In the genomic region with DNA sequence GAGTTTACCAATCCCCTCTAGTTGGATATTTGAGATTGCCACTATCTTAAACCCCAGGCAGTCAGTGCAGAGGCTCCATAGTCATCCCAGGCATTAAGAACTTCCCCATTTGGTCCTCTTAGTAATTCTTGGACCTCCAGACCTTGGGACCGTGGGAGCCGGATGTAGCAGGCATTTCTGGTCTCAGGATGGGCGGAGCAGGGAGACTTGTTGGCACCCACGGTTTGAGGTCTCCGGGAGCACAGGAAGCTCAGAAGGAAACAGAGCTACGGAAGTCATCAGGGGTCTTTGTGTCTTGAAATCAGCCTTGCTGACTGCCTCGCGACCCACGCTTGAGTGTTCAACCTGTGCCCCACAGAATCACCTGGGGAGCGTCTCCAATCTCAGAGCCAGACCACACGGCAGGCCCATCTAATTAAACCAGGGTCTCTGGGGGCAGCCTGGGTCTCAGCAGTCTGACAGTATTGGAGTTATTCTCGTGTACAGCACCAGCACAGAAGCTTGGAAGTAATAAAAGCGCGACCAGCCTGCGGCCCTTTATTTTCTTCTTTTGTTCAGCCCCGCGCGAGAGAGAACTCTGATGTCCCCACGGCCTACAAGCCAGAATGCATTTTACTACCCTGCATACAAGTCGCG, we compare ENCODE assay signal across 14 mouse cellular contexts. TPM values are rescaled to one million over a fixed set of nuclear protein-coding genes. Genes with fewer than 3 reads are reported as not detected.
A peak's percentile ranks its signal among the peaks of the same experiment; 100 is the strongest.
DNase-seq lines count a peak whose midpoint lies in the region; ATAC-seq and TF ChIP-seq lines count a peak whose summit lies in the region.
"Had no signal": no experiment of that assay in that cellular context is flagged by ENCODE, and none has a peak within 500 bp of the region (broad histone marks: within the 10 kb centered on the region; RNA-seq: fewer than 3 reads in every experiment).

No protein-coding gene starts in this region.

- peaks cover 15% of the 10 kb centered on the region; the same call in 1 of the 2 replicates for H3K27me3 ChIP-seq in midbrain, embryonic 10.5 days (ENCODE audit: low read depth, poor library complexity, severe bottlenecking)
- no peaks in the 10 kb centered on the region for H3K27me3 ChIP-seq in midbrain, postnatal 0 days (ENCODE audit: insufficient read depth, low read length)
- no peaks in the 10 kb centered on the region for H3K27me3 ChIP-seq in kidney, adult 2 months (replicated peaks; ENCODE audit: control insufficient read depth, insufficient read depth, low read length)
- no peaks in the 10 kb centered on the region for H3K27me3 ChIP-seq in neural tube, embryonic 13.5 days
- no peaks in the 10 kb centered on the region for H3K27me3 ChIP-seq in heart, embryonic 10.5 days (ENCODE audit: insufficient read depth, poor library complexity, severe bottlenecking)
- peaks cover 11% of the 10 kb centered on the region for H3K27me3 ChIP-seq in forebrain, embryonic 10.5 days (ENCODE audit: poor library complexity, severe bottlenecking)
- H3K27me3 ChIP-seq: forebrain, embryonic 13.5 days had no signal

- 75% methylated on average over 21 of the region's 21 CpGs for WGBS in midbrain, embryonic 10.5 days
- WGBS in midbrain, postnatal 0 days, result 50% methylated on average over 21 of the region's 21 CpGs
- 66% methylated on average over 21 of the region's 21 CpGs for WGBS in kidney, adult 2 months
- 27% methylated on average over 21 of the region's 21 CpGs for WGBS in neural tube, embryonic 13.5 days
- 77% methylated on average over 21 of the region's 21 CpGs for WGBS in heart, embryonic 10.5 days
- WGBS in forebrain, embryonic 10.5 days, result 76% methylated on average over 21 of the region's 21 CpGs

- H3K9ac ChIP-seq in midbrain, postnatal 0 days (replicated peaks; ENCODE audit: low read length, poor library complexity, severe bottlenecking), result no peak overlapping the region
- 0 out of 2 replicates have a peak overlapping the region, but pooled peaks have one; percentile 26 for H3K9ac ChIP-seq in neural tube, embryonic 13.5 days
- H3K9ac ChIP-seq: embryonic facial prominence, embryonic 12.5 days; forebrain, embryonic 13.5 days had no signal

- H3K4me3 ChIP-seq in midbrain, embryonic 10.5 days, result no peak overlapping the region
- no peak overlapping the region for H3K4me3 ChIP-seq in midbrain, postnatal 0 days (ENCODE audit: low read depth, low read length)
- no peak overlapping the region for H3K4me3 ChIP-seq in kidney, adult 2 months (ENCODE audit: insufficient read depth, low read depth, low read length)
- H3K4me3 ChIP-seq in neural tube, embryonic 13.5 days, result no peak overlapping the region
- no peak overlapping the region for H3K4me3 ChIP-seq in heart, embryonic 10.5 days
- H3K4me3 ChIP-seq in forebrain, embryonic 10.5 days, result no peak overlapping the region
- H3K4me3 ChIP-seq: embryonic facial prominence, embryonic 12.5 days; forebrain, embryonic 13.5 days had no signal

- no peaks in the 10 kb centered on the region for H3K9me3 ChIP-seq in midbrain, embryonic 10.5 days (replicated peaks)
- no peaks in the 10 kb centered on the region for H3K9me3 ChIP-seq in midbrain, postnatal 0 days (ENCODE audit: low read length)
- H3K9me3 ChIP-seq in neural tube, embryonic 13.5 days, result no peaks in the 10 kb centered on the region
- H3K9me3 ChIP-seq in heart, embryonic 10.5 days, result no peaks in the 10 kb centered on the region
- H3K9me3 ChIP-seq in forebrain, embryonic 10.5 days, result no peaks in the 10 kb centered on the region
- H3K9me3 ChIP-seq: embryonic facial prominence, embryonic 12.5 days; forebrain, embryonic 13.5 days had no signal

- no peak for DNase-seq in midbrain, embryonic 10.5 days (ENCODE audit: low spot score)
- DNase-seq in midbrain, postnatal 0 days (ENCODE audit: low spot score), result no peak
- DNase-seq in kidney, adult 2 months, result peak; percentile 76
- DNase-seq in kidney, postnatal 25 days, result peak; percentile 60 to 76
- DNase-seq in heart, embryonic 10.5 days (ENCODE audit: low spot score), result no peak
- DNase-seq in forebrain, embryonic 10.5 days (ENCODE audit: extremely low spot score, low spot score), result no peak
- DNase-seq: cerebellum, adult 9-11 months; right cerebral cortex, postnatal 4 days had no signal

- peak overlapping the region; percentile 2; the same call in 1 of the 2 replicates for H3K27ac ChIP-seq in midbrain, embryonic 10.5 days (replicated peaks)
- H3K27ac ChIP-seq in midbrain, postnatal 0 days (ENCODE audit: low read depth, low read length), result no peak overlapping the region
- no peak overlapping the region; the same call in 1 of the 2 replicates for H3K27ac ChIP-seq in kidney, adult 2 months (ENCODE audit: insufficient read depth, low read depth, low read length)
- 0 out of 2 replicates have a peak overlapping the region, but pooled peaks have one; percentile 5 for H3K27ac ChIP-seq in neural tube, embryonic 13.5 days (replicated peaks)
- H3K27ac ChIP-seq in heart, embryonic 10.5 days, result no peak overlapping the region
- no peak overlapping the region for H3K27ac ChIP-seq in forebrain, embryonic 10.5 days
- H3K27ac ChIP-seq: embryonic facial prominence, embryonic 12.5 days; forebrain, embryonic 13.5 days had no signal

- TF ChIP-seq CTCF in midbrain, postnatal 0 days (IDR thresholded peaks at IDR 0.05), result no peak
- no peak for TF ChIP-seq CTCF in kidney, adult 2 months (conservative IDR thresholded peaks at IDR 0.05; ENCODE audit: insufficient read depth, insufficient read length, low read depth, low read length)

- ATAC-seq in midbrain, postnatal 0 days (ENCODE audit: low FRiP score), result no peak
- peak; percentile 51; the same call in 1 of the 2 replicates for ATAC-seq in neural tube, embryonic 13.5 days (ENCODE audit: low read depth)
- ATAC-seq: forebrain, embryonic 13.5 days; Patski had no signal

- TF ChIP-seq POLR2A in kidney, adult 2 months (IDR thresholded peaks at IDR 0.05; ENCODE audit: low read depth, low read length), result no peak

- H3K36me3 ChIP-seq in midbrain, embryonic 10.5 days, result no peaks in the 10 kb centered on the region
- no peaks in the 10 kb centered on the region for H3K36me3 ChIP-seq in midbrain, postnatal 0 days (ENCODE audit: insufficient read depth, low read length)
- H3K36me3 ChIP-seq in kidney, adult 2 months (ENCODE audit: control insufficient read depth, insufficient read depth, low read length), result no peaks in the 10 kb centered on the region
- H3K36me3 ChIP-seq in neural tube, embryonic 13.5 days, result no peaks in the 10 kb centered on the region
- no peaks in the 10 kb centered on the region for H3K36me3 ChIP-seq in heart, embryonic 10.5 days
- no peaks in the 10 kb centered on the region for H3K36me3 ChIP-seq in forebrain, embryonic 10.5 days (replicated peaks)
- H3K36me3 ChIP-seq: embryonic facial prominence, embryonic 12.5 days had no signal

- H3K4me1 ChIP-seq in midbrain, embryonic 10.5 days, result peaks cover 21% of the 10 kb centered on the region
- no peaks in the 10 kb centered on the region for H3K4me1 ChIP-seq in midbrain, postnatal 0 days (ENCODE audit: insufficient read depth, low read length)
- peaks cover 18% of the 10 kb centered on the region for H3K4me1 ChIP-seq in kidney, adult 2 months (ENCODE audit: control insufficient read depth, insufficient read depth, low read length)
- H3K4me1 ChIP-seq in neural tube, embryonic 13.5 days (replicated peaks), result peaks cover 43% of the 10 kb centered on the region
- H3K4me1 ChIP-seq in heart, embryonic 10.5 days, result peaks cover 12% of the 10 kb centered on the region
- H3K4me1 ChIP-seq in forebrain, embryonic 10.5 days, result peaks cover 26% of the 10 kb centered on the region

- no peak overlapping the region for H3K4me2 ChIP-seq in midbrain, postnatal 0 days (ENCODE audit: low read depth, low read length, poor library complexity, severe bottlenecking)
- peak overlapping the region; percentile 14; the same call in 1 of the 2 replicates for H3K4me2 ChIP-seq in neural tube, embryonic 13.5 days
- H3K4me2 ChIP-seq: embryonic facial prominence, embryonic 12.5 days; forebrain, embryonic 13.5 days; heart, embryonic 11.5 days had no signal

RNA-seq across cellular contexts. Expression of gene Sema5b, which starts 24.9 kb away (rescaled TPM):
- polyA plus RNA-seq in midbrain, embryonic 10.5 days (2016; fragmentation: Nextera tagmentation; extraction: Ambion mirVana), result 59.1 and 72.3 TPM in 2 replicates
- total RNA-seq in midbrain, postnatal 0 days (2014; rRNA removed), result 30.9 and 46.5 TPM in 2 replicates
- 9.5 and 11.4 TPM in 2 replicates for polyA plus RNA-seq in midbrain, postnatal 0 days (2015; fragmentation: Nextera tagmentation; extraction: Ambion mirVana)
- 1.4 and 1.9 TPM in 2 replicates for polyA plus RNA-seq in kidney, adult 2 months (2012; rRNA removed)
- 24.0 and 27.4 TPM in 2 replicates for polyA plus RNA-seq in neural tube, embryonic 13.5 days (2015; fragmentation: Nextera tagmentation; extraction: Ambion mirVana)
- 1.5 and 2.2 TPM in 2 replicates for polyA plus RNA-seq in heart, embryonic 10.5 days (2016; fragmentation: Nextera tagmentation; extraction: Ambion mirVana)
- 35.7 and 37.5 TPM in 2 replicates for polyA plus RNA-seq in forebrain, embryonic 10.5 days (2016; fragmentation: Nextera tagmentation; extraction: Ambion mirVana)

RNA-seq across cellular contexts. Expression of gene Pdia5, which starts 25.4 kb away (rescaled TPM):
- 20.9 and 24.5 TPM in 2 replicates for polyA plus RNA-seq in midbrain, embryonic 10.5 days (2016; fragmentation: Nextera tagmentation; extraction: Ambion mirVana)
- total RNA-seq in midbrain, postnatal 0 days (2014; rRNA removed), result 2.6 and 4.3 TPM in 2 replicates
- polyA plus RNA-seq in midbrain, postnatal 0 days (2015; fragmentation: Nextera tagmentation; extraction: Ambion mirVana), result 7.7 and 8.0 TPM in 2 replicates
- 15.4 and 15.6 TPM in 2 replicates for polyA plus RNA-seq in kidney, adult 2 months (2012; rRNA removed)
- 20.3 and 22.7 TPM in 2 replicates for polyA plus RNA-seq in neural tube, embryonic 13.5 days (2015; fragmentation: Nextera tagmentation; extraction: Ambion mirVana)
- polyA plus RNA-seq in heart, embryonic 10.5 days (2016; fragmentation: Nextera tagmentation; extraction: Ambion mirVana), result 33.7 and 49.0 TPM in 2 replicates
- 19.1 and 22.7 TPM in 2 replicates for polyA plus RNA-seq in forebrain, embryonic 10.5 days (2016; fragmentation: Nextera tagmentation; extraction: Ambion mirVana)
- total RNA-seq: CH12.LX had no signal

Comparison
In these comparisons a context has a peak if more than half of its experiments do, and no peak if none do; other contexts are left out.
1. H3K27ac ChIP-seq: peak in midbrain, embryonic 10.5 days (single experiment) and neural tube, embryonic 13.5 days (single experiment); none in midbrain, postnatal 0 days (single experiment), kidney, adult 2 months (single experiment), heart, embryonic 10.5 days (single experiment) and forebrain, embryonic 10.5 days (single experiment).
2. DNase-seq: peak in kidney, adult 2 months (single experiment) and kidney, postnatal 25 days (2 of 2); none in midbrain, embryonic 10.5 days (single experiment), midbrain, postnatal 0 days (single experiment), heart, embryonic 10.5 days (single experiment) and forebrain, embryonic 10.5 days (single experiment).